Mouse (Mus musculus) gastrocnemius, postnatal 25 days (tissue): ENCODE measurements around the gene Chd2. TPM values are rescaled to one million over a fixed set of nuclear protein-coding genes. Genes with fewer than 3 reads are reported as not detected.

Source experiments
- DNase-seq: peaks from one replicate; pipeline ENCODE4 v3.0.0; 2022
- total RNA-seq, 2 experiments: library from RNA; stranded (reverse); gene quantifications; 1 replicate in 1 of 2; 2 replicates in 1 of 2; pipeline ENCODE4 v1.2.3; 2021

The Chd2 gene
- total RNA-seq, 2 experiments from 2014 or later = 30.2 to 38.4 TPM

- peak; percentile 70 for DNase-seq
These were observed 139.0 kb downstream of the Chd2 start for GRCm38 (mm10) chr7:73402671-73403070.

GRCm38 (mm10) chr7:73402106-73402505 is 139.5 kb downstream of the Chd2 start:
- no peak for DNase-seq

DNA sequence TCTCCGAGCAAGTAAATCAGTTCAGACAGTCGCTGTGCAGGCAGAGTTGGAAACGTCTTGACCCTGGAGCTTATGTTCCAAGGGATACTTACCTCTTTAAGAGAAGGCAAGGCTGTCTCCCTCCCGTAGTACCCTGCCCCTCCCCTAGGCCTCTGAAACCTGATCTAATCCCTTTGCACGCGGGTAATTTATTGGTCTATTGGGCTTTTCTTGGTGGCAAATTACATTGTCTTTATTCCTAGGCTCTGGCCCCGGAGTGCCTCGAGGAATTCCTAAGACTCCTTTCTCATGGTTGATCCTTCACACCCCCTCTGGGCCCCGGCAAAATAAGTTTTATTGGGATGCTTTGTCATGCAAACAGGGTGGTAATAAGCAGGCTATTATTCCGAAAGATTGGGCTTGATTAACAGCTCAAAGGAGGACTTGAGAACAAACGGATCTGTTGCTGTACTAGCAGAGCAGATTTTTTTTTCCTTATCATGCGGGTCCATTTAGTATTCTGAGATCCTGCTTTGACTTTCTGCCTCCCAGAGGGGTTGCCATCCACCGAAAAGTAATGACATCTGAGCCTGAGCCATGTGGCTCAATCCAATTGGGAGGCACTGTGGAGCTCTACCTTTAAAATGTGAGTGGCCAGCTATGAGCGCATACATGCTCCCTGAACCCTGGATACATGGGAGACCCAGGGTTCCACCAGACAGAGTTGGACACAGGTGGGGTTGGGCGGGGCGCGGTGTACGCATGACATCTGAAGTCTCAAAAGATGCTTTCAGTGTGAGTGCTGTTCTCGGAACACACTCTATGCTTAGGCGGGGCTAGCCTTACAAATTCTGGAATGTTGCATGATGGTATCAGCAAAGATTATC is 141.3 kb downstream of the Chd2 start:
- DNase-seq = no peak

- no peak for DNase-seq
These were observed 142.1 kb downstream of the Chd2 start for GRCm38 (mm10) chr7:73399501-73400044.

- DNase-seq = no peak
These were observed 142.7 kb downstream of the Chd2 start for GRCm38 (mm10) chr7:73398806-73399442.

- peak; percentile 82 for DNase-seq
These were observed 143.3 kb downstream of the Chd2 start for GRCm38 (mm10) chr7:73398319-73398718.

- no peak for DNase-seq
These were observed 147.6 kb downstream of the Chd2 start for GRCm38 (mm10) chr7:73394013-73394409.

DNA sequence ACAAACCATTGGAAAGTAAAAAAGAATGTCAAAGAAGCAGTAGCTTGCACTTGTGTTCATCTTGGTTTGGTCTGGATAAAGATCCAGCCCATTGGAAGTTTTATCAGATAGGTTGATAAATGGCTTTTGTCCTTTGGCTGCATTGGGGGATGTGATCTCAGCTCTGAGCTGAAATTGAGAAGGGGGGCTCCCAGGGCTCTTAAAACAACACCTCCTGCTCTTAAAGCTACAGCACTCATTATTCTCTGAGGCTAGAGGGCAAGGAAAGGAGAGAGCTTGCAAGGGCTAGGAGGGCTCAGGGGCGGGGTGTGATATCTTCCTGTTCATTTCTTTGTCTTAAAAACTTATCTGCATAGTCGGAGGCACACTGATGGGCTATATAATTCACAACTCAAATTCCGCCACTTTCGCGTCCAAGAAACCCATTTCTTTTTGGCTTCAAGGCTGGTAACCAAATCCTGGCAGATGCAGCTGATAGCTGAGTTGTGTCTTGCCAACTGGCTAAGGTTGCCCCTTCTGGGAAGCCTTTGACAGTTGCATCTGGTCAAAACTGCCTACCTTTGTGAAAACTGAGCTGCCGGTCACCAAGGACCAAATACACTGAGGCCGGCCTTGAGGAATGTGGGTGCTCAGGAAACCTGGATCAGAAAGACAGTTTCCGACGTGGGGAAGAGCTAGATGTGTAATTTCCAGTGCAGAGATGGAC is 148.2 kb downstream of the Chd2 start:
- DNase-seq = peak; percentile 69

GRCm38 (mm10) chr7:73392359-73392758 is 149.3 kb downstream of the Chd2 start:
- DNase-seq = no peak

GRCm38 (mm10) chr7:73391518-73392321 is 149.9 kb downstream of the Chd2 start:
- DNase-seq = peak; percentile 66

- DNase-seq = peak; percentile 95
These were observed 150.6 kb downstream of the Chd2 start for GRCm38 (mm10) chr7:73391002-73391517.

GRCm38 (mm10) chr7:73390426-73391001 is 151.1 kb downstream of the Chd2 start:
- peak; percentile 21 for DNase-seq

DNA sequence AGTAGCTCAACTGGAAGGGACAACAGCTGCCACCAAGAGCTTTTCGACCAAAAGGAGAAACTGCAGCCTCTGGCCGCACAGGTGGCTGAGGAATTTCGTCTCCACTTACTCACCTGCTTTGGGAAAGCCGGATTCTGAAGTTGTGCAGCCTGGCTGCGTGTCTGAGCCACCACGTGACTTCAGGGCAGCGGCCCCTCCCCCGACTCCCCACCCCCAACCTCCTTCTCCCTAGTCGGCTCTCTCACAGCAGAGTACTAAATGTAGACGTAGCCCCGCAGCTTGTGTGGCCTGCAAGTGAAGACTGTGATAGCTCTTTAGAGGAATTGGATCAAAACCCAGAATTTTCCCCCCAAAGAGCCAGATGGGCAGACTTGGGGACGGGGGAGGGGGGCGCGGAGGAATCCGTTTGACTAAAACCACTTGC is 151.7 kb downstream of the Chd2 start:
- DNase-seq = no peak

DNA sequence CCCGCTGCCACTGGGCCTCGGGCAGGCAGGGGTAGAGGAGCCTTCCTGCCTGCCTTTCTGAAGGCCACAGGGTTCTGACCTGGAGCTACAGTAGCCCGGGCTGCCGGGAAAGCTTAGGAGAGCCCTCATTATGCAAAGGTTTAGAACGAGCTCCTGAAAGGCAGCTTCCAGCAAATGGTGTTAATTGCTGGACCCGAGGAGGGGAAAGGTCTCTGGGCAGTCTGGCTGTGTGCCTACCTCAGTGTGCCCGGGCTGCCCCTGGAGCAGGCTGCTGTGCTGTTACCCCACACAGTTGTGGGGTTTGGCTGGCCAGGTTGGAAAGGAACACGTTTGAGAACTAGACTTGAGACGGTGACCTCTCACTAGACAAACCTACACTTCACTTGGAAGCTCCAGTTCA is 152.2 kb downstream of the Chd2 start:
- no peak for DNase-seq

DNA sequence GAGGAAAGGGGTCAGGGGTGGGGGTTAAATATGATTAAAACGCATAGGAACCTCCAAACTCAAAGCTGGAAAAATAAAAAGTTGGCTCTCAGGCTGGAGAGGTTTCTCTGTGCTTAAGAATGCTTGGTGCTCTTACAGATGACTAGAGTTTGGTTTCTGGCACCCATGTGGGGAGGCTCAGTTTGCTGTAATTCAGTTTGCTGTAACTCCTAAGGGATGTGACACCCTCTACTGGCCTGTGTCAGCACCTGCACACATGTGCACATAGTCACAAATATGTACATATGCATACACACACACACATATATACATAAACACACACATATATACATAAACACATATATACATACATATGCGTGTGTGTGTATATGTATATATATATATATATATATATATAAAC is 152.8 kb downstream of the Chd2 start:
- no peak for DNase-seq

- DNase-seq = no peak
These were observed 158.8 kb downstream of the Chd2 start for GRCm38 (mm10) chr7:73382843-73383242.

DNA sequence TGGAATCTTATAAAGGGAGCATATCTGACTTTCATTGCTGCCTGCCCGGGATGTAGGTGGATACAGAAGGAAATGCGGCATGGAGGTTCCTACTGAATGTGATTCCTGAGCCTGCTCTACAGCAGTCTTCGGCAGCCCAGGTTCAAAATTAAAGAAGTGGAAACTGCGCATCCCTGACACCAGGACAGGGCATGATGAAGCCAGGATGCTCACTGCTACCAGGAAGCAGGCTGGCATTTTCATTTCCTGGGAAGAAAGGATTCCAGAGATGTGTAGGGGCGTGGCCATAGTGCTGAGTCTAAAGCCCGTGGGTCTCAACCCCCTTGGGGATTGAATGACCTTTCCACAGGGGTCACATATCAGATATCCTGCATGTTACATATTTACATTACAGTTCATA is 163.6 kb downstream of the Chd2 start:
- no peak for DNase-seq

DNA sequence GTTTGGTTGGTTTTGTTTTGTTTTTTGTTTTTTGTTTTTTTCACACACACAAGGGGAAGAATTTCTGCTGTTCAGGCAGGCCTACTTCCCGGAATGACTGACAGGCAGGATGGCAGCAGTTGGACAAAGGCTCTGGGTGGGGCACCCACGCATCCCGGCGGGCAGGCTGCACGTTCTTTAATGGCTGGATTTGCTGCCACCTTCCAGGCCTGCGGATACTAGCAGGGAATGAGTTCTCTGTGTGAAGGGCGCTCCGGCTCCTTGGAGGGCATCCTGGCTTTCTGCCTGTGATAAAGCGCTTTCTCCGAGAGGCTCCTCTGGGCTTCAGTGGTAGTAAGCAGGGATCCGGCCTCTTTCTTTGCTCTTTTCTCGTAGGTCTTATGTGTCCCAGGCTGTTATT is 164.3 kb downstream of the Chd2 start:
- DNase-seq = no peak
